Mouse (Mus musculus): ENCODE measurements around the gene Car11.

- TF ChIP-seq E2F4 (IDR thresholded peaks at IDR 0.05; ENCODE audit: borderline replicate concordance, low read depth, low read length) (no peak), CTCF (IDR thresholded peaks at IDR 0.05 in 2 of 3, conservative IDR thresholded peaks at IDR 0.05 in 1 of 3; ENCODE audit: control insufficient read depth in 1 of 3, insufficient read depth in 1 of 3, low read depth in 2 of 3, low read length in 3 of 3, poor library complexity in 1 of 3, severe bottlenecking in 1 of 3) (peak; percentile 58 to 75 (median 61)), USF2 (IDR thresholded peaks at IDR 0.05; ENCODE audit: borderline replicate concordance in 1 of 2, insufficient read depth in 1 of 2, low read depth in 1 of 2, low read length in 2 of 2) (no peak), HCFC1 (IDR thresholded peaks at IDR 0.05; ENCODE audit: low read depth, low read length) (no peak), ZKSCAN1 (IDR thresholded peaks at IDR 0.05; ENCODE audit: low read depth, low read length) (no peak), NRF1 (IDR thresholded peaks at IDR 0.05; ENCODE audit: insufficient read depth, low read depth, low read length, poor library complexity, severe bottlenecking) (no peak), GATA1 (IDR thresholded peaks at IDR 0.05; ENCODE audit: low read depth, low read length) (no peak), ZC3H11A (IDR thresholded peaks at IDR 0.05; ENCODE audit: low read depth, low read length) (0 out of 2 replicates have a peak, but pooled peaks have one; percentile 7), CHD2 (IDR thresholded peaks at IDR 0.05; ENCODE audit: low read length) (no peak), MAX (IDR thresholded peaks at IDR 0.05; ENCODE audit: low read length) (no peak)
Measured at GRCm38 (mm10) chr7:45730727-45731431, 31.2 kb downstream of the Car11 start.

All from MEL (cell line).